Mouse (Mus musculus) kidney, postnatal 10 days (tissue): ENCODE data around the gene Zfp131.
"Not testable (repeated sequence)": the region's sequence is repeated elsewhere in the genome, so short reads cannot be mapped to it uniquely, and the experiment has no call there.

Experiments
- DNase-seq: peaks from one replicate; pipeline ENCODE4 v3.0.0; 2021; ENCODE audit warnings: mixed read lengths

Zfp131 gene

GRCm38 (mm10) chr13:119790761-119791579, at the start of gene Zfp131:
Gene Zfp131, minus strand, starts transcription at chr13:119790889.
- DNase-seq: peak; percentile 98

- not testable (repeated sequence) for DNase-seq
Observed at GRCm38 (mm10) chr13:119839982-119840381, 49.3 kb upstream of the Zfp131 start.

- peak; percentile 27 for DNase-seq
Observed at GRCm38 (mm10) chr13:119837719-119838337, 47.1 kb upstream of the Zfp131 start.

GRCm38 (mm10) chr13:119836324-119836811, 45.7 kb upstream of the Zfp131 start:
- peak; percentile 10 for DNase-seq

GRCm38 (mm10) chr13:119835320-119836056, 44.8 kb upstream of the Zfp131 start, which contains the start of gene D13Ertd608e:
Gene D13Ertd608e, plus strand, starts transcription at chr13:119836006.
- DNase-seq: peak; percentile 63

GRCm38 (mm10) chr13:119830116-119830515, 39.4 kb upstream of the Zfp131 start, which contains the start of gene AF067063:
Gene AF067063, minus strand, starts transcription at chr13:119830216.
- not testable (repeated sequence) for DNase-seq

- DNase-seq: no peak
Observed at GRCm38 (mm10) chr13:119817579-119818206, 27.0 kb upstream of the Zfp131 start.

- no peak for DNase-seq
Observed at GRCm38 (mm10) chr13:119816798-119817197, 26.1 kb upstream of the Zfp131 start.

- peak; percentile 21 for DNase-seq
Observed at GRCm38 (mm10) chr13:119810031-119810430, 19.3 kb upstream of the Zfp131 start.

GRCm38 (mm10) chr13:119808937-119809336, 18.2 kb upstream of the Zfp131 start:
- no peak for DNase-seq

GRCm38 (mm10) chr13:119797656-119798055, 7.0 kb upstream of the Zfp131 start:
- DNase-seq: no peak

GRCm38 (mm10) chr13:119792791-119793404, 2.2 kb upstream of the Zfp131 start:
- DNase-seq: no peak

- peak; percentile 19 for DNase-seq
Observed at GRCm38 (mm10) chr13:119791580-119792135, 969 bp upstream of the Zfp131 start.

GRCm38 (mm10) chr13:119789851-119790717, 605 bp downstream of the Zfp131 start:
- DNase-seq: peak; percentile 82

GRCm38 (mm10) chr13:119783581-119783980, 7.1 kb downstream of the Zfp131 start:
- no peak for DNase-seq

- no peak for DNase-seq
Observed at GRCm38 (mm10) chr13:119768541-119768940, 22.1 kb downstream of the Zfp131 start.

GRCm38 (mm10) chr13:119766480-119766879, 24.2 kb downstream of the Zfp131 start:
- no peak for DNase-seq

- peak; percentile 34 for DNase-seq
Observed at GRCm38 (mm10) chr13:119756831-119757230, 33.9 kb downstream of the Zfp131 start.

GRCm38 (mm10) chr13:119755681-119756471, 34.8 kb downstream of the Zfp131 start, which contains the start of gene Nim1k:
Gene Nim1k, minus strand, starts transcription at chr13:119755882.
- peak; percentile 86 for DNase-seq

GRCm38 (mm10) chr13:119755141-119755547, 35.5 kb downstream of the Zfp131 start:
- DNase-seq: peak; percentile 21
